Mouse (Mus musculus) lung, adult 2 months (tissue): ENCODE results near the gene Trpm2.

Experiments used
- CTCF ChIP-seq: fragments of 200-500 bp; IDR thresholded peaks from 2 replicates; pipeline ENCODE4 v1.5.1; 2011; ENCODE audit warnings: mild to moderate bottlenecking, low read length, control low read depth; ENCODE audit not compliant: insufficient read depth
- POLR2A ChIP-seq: fragments of 200-500 bp; IDR thresholded peaks from 2 replicates; pipeline ENCODE4 v1.6.1; 2011; ENCODE audit warnings: low read depth, mild to moderate bottlenecking, control low read depth, low read length, borderline replicate concordance; ENCODE audit errors: extremely low read depth

DNA sequence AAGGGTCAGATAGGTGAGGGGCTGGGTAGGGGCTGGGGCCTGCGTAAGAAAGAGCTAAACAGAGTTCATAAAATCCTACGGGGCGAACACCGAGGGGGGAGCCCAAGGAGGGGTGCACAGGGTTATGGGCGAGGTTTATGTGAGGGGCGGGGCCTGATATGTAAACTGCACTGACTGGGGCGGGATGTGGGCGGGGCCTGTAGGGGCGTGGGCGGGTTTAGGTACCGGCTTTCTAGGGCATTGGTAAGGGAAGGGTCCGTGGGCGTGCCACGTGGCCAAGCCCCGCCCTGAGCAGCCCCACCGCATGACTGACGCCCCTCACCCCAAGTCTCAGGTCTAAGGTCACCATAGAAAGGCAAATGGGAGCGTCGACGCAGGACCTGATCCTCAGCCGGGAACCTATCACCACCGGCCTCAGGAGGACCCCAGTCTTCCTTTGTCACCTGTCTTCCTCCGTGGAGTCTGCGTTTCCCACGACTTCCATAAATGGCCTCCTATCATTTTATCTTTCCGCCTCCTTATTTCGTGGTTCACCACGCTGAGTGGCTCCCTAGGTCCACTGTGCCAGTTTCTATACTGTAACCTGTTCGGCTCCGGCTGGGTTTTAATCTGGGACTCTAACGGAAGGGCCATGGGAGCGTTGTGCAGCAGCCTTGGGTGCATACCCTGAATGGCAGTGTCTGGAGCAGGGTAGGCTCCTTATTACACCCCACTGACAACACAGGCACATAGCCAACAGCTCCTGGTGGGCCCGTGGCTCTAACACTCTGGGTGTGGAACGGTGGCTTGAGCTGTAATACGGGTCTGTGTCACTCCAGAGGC is 67.3 kb downstream of the Trpm2 start:
- TF ChIP-seq CTCF (no peak), POLR2A (no peak)
